Mouse (Mus musculus) erythroblast, embryonic 14.5 days (primary cell): ENCODE results near the gene Grk5. TPM values are rescaled to one million over a fixed set of nuclear protein-coding genes. Genes with fewer than 3 reads are reported as not detected.

Experiments used
- H3K27me3 ChIP-seq: 2 replicates; pipeline ENCODE4 v1.6.1; 2012; ENCODE audit warnings: inconsistent platforms; ENCODE audit not compliant: control insufficient read depth
- H3K36me3 ChIP-seq: 2 replicates; pipeline ENCODE4 v1.6.1; 2012; ENCODE audit warnings: mild to moderate bottlenecking, inconsistent platforms; ENCODE audit not compliant: control insufficient read depth
- H3K4me1 ChIP-seq: 2 replicates; pipeline ENCODE4 v1.6.1; 2012; ENCODE audit warnings: inconsistent platforms; ENCODE audit not compliant: control insufficient read depth
- H3K4me3 ChIP-seq: replicated peaks from 2 replicates; pipeline ENCODE3; 2012; ENCODE audit warnings: moderate library complexity, mild to moderate bottlenecking, inconsistent platforms
- H3K9me3 ChIP-seq: 2 replicates; pipeline ENCODE4 v1.6.1; 2012; ENCODE audit warnings: low read length, inconsistent platforms, mixed read lengths; ENCODE audit not compliant: control insufficient read depth
- GATA1 ChIP-seq: IDR thresholded peaks from 2 replicates; pipeline ENCODE4 v1.6.1; 2012; ENCODE audit warnings: low read length, inconsistent platforms, mixed read lengths
- TAL1 ChIP-seq: IDR thresholded peaks from 3 replicates; pipeline ENCODE4 v1.6.1; 2012; ENCODE audit warnings: low read length, inconsistent platforms, mixed read lengths
- polyA plus RNA-seq: library from polyadenylated mRNA; stranded (reverse); fragments of >175 nt; gene quantifications from 2 replicates; pipeline ENCODE4 v1.2.3, GENCODE M21; 2012

Grk5 gene
- polyA plus RNA-seq, 1 experiment: 0.06 TPM

DNA sequence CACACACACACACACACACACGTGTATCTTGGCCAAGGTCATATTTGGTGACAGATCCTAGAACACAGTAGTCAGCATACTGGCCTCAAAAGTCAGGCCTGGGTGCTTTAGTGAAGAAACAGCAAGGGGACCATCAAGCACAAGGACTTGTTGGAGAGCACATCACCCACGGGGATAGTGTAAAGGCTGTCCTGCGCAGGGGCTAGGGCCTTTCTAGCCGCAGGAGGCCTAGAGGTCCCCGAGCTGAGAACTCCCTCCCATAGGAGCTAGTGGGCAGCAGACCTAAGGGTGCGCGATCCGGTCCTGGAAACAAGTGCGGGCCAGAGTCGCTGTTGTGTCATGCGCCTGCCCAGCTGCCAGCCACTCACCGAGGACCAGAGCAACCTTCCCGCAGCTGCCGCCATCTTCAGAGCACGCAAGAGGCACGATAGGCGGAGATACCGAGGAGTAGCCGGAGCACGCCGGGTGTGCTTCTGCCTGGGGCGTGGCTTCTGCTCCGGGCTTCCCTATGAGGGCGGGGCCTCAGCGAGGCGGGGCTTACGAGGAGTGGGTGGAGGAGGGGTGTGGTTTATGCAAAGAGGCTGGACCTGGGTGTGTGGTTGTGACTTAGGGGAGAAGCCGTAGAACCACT, 15.4 kb upstream of the Grk5 start, which contains the start of gene Prdx3:
Gene Prdx3, minus strand, starts transcription at position 493 of the 631 bp plus-strand sequence.
- peak within 1 kb of the TSS; percentile 95 for H3K4me3 ChIP-seq
- no peaks in the 10 kb centered on the region for H3K9me3 ChIP-seq
- H3K4me1 ChIP-seq: peaks cover 54% of the 10 kb centered on the region
- TF ChIP-seq GATA1 (peak; percentile 29; the same call in 1 of the 2 replicates), TAL1 (no peak)
- peaks cover 48% of the 10 kb centered on the region for H3K36me3 ChIP-seq
- H3K27me3 ChIP-seq: no peaks in the 10 kb centered on the region

DNA sequence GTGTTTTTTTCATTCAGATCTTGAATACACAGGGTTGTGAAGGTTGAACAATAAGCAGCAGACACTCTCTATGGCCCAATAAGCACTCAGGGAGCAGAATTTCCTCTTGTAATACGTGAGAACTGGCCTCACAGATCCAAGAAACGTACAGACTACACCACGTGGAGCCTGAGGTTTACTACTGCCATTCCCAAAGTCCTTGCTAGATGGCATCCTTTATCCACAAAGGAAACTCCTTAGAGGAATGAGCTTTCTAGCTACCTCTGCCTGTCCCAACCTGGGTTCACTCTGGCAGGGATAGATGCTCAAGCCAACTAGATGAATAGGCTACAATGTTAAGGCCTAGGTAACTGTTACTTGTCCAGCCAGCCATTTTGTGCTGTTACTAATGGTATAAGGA, 6.4 kb upstream of the Grk5 start:
- Histone ChIP-seq H3K9me3 (no peaks in the 10 kb centered on the region), H3K36me3 (no peaks in the 10 kb centered on the region), H3K27me3 (no peaks in the 10 kb centered on the region), H3K4me1 (peaks cover 24% of the 10 kb centered on the region), H3K4me3 (no peak overlapping the region)
- TF ChIP-seq TAL1 (no peak), GATA1 (no peak)

DNA sequence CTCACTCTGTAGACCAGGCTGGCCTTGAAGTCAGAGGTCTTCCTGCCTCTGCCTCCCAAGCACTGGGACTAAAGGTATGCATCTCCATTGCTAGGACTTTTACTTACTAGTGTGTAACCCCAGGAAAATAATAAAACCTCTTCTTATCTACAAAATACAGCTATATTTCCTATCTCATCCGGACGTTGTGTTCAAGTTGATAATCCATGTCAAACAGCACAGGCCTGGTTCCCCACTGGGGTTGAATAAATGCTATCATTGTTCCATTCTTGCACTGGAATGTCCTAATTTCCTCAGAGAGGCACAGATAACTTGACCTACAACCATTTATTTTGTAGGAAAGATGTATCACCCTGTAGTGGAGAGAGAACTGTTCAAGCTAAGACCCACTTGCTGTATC, 1.9 kb upstream of the Grk5 start:
- no peaks in the 10 kb centered on the region for H3K36me3 ChIP-seq
- H3K9me3 ChIP-seq: no peaks in the 10 kb centered on the region; the same call in 1 of the 2 replicates
- TF ChIP-seq GATA1 (0 out of 2 replicates have a peak, but pooled peaks have one; percentile 30), TAL1 (peak; percentile 55; the same call in 1 of the 3 replicates)
- H3K27me3 ChIP-seq: peaks cover 19% of the 10 kb centered on the region
- H3K4me1 ChIP-seq: peaks cover 56% of the 10 kb centered on the region
- peak overlapping the region; percentile 20 for H3K4me3 ChIP-seq

DNA sequence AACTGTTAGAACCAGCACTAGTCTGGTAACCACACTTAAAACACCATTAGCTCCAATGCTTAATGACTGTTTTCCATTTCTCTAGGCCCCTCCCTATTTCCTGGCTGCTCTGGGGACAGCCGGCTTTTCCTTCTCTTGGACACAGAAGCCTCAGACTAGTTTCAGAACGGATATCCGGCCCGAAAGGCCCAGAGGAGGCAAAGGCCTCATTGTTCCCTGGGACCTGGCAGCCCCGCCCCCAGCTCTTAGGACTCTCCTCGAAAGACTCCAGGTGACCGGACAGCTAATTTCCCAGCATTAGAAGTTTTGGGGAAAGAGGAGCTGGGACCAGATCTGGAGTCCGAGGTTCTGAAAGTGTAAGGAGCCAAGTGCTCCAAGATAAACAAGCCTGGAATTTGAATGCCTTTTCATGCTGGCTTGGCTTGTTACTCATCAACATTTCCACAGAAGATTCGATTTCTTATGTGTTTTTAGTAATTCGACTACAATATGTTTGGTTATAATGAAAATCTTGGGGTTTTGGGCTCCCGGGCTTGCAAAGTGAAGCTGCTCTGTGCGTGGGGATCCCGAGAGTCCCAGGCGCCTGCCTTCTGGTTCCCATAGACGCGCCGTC, 342 bp upstream of the Grk5 start:
- H3K4me1 ChIP-seq: peaks cover 53% of the 10 kb centered on the region
- no peak for TF ChIP-seq GATA1
- TF ChIP-seq TAL1: no peak

DNA sequence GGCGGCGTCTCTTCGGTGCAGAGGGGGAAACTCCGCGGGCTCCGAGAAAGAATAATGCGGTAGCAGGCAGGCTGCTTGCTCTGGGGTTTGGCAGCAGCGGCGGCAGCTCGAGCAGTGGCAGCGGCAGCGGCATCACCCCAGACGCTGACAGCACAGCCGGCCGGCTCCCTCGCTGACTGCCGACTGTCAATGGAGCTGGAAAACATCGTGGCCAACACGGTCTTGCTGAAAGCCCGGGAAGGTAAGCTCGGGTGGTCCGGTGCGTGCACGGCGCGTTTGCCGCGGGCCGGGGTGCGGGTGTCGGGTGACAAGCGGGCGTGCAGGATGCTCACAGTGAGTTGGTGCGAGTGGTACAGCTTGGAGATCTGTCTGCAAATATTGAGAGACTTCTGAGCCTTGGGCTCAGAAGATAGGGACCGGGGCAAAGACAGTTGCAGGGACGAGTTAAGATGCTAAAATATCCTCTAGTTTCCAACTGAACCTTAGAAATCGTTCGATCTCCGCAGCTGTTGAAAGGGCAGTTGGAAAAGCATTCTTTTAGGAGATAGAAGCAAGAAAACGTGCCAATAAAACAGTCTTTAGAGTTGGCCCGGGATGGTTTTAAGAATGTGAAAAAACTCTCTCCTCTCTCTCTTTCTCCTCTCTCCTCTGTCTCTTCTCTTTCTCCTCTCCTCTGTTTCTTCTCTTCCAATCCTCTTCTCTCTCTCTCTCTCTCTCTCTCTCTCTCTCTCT, 1.0 kb downstream of the Grk5 start:
- Histone ChIP-seq H3K4me3 (peak overlapping the region; percentile 100), H3K27me3 (peaks cover 19% of the 10 kb centered on the region), H3K9me3 (no peaks in the 10 kb centered on the region; the same call in 1 of the 2 replicates), H3K4me1 (peaks cover 48% of the 10 kb centered on the region), H3K36me3 (no peaks in the 10 kb centered on the region)
- TF ChIP-seq GATA1 (no peak), TAL1 (no peak)

More for the DNA sequence above, 342 bp upstream of the Grk5 start:
- H3K4me3 ChIP-seq: peak overlapping the region; percentile 100
- peaks cover 19% of the 10 kb centered on the region for H3K27me3 ChIP-seq
- H3K36me3 ChIP-seq: no peaks in the 10 kb centered on the region
- H3K9me3 ChIP-seq: no peaks in the 10 kb centered on the region; the same call in 1 of the 2 replicates

DNA sequence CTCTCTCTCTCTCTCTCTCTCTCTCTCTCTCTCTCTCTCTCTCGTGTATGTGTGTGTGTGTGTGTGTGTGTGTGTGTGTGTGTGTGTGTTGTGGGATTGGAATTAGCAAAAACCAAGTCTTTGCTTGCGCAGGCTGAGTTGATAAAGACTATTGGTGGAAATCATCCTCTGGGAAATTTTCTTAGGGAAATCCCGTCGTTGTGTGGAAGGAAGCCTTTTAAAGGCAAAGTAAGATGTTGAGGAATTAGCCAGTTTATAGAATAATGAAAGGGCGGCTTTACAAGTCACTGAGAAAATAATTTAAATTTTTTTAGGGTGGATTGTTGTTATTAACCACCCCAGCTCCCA, 1.5 kb downstream of the Grk5 start:
- H3K9me3 ChIP-seq: no peaks in the 10 kb centered on the region; the same call in 1 of the 2 replicates
- H3K4me3 ChIP-seq: peak overlapping the region; percentile 100
- H3K27me3 ChIP-seq: peaks cover 19% of the 10 kb centered on the region
- H3K36me3 ChIP-seq: no peaks in the 10 kb centered on the region
- peaks cover 48% of the 10 kb centered on the region for H3K4me1 ChIP-seq
- TF ChIP-seq GATA1 (no peak), TAL1 (no peak)

DNA sequence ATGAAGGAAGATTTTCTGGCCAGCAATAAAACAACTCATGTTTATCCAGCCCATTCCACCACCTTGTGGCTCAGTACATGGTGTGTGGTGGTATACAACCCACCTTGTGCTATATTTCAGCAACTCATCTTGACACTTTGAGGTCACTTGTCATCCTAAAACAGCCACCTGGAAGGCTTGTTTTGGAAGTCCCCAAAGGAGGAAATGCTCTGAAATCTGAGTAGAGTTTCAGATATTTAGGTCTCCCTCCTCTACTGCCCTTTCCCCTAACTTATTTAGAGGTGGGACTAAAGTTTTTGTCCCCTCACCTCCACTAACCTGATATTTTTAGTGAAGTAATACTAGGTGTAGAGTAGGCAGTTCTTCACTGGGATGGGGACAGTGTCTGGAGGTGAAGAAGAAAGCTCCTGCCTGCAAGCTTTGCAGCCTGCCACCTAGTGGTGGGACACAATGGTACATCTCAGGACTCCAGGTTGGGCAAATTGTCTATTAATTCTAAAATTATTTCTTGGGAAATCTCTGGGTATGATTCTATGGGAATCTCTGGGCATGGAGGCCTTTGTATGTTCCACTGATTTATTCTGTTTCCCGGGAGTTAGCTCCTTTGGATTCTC, 2.5 kb downstream of the Grk5 start:
- peak overlapping the region; percentile 100 for H3K4me3 ChIP-seq

DNA sequence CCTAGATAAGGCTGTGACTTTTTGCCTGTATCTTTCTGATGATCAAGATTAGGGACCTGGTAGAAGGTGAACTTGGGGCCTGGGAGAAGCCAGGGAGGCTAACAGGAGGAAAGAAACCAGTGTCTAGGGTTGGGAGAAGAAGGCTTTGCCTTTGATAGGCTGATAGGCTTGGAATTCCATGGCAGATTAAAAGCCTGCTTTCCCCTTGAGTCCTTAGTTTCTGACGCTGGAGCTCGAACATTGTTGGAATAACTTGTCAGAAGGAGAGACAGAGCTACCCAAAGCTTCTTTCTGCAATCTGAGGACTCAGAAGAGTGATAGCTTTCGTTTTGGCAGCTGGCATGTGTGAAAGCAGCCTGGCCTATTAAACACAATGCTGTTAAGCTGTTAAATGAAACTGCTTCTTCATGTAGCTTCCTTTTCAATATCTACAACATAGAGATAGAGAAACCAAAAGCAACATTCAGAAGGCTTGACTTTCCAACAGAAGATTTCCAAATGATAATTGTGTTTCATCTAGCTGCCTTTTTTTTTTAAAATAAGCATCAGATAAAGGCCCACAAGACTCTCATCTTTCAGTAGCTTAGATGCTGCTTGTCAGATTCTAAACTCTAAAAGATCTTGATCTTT, 5.8 kb downstream of the Grk5 start:
- TF ChIP-seq TAL1 (no peak), GATA1 (no peak)
- Histone ChIP-seq H3K36me3 (no peaks in the 10 kb centered on the region), H3K27me3 (peaks cover 18% of the 10 kb centered on the region), H3K4me1 (peaks cover 16% of the 10 kb centered on the region), H3K4me3 (no peak overlapping the region), H3K9me3 (no peaks in the 10 kb centered on the region; the same call in 1 of the 2 replicates)

More for the DNA sequence above, 2.5 kb downstream of the Grk5 start:
- H3K9me3 ChIP-seq: no peaks in the 10 kb centered on the region; the same call in 1 of the 2 replicates
- no peaks in the 10 kb centered on the region for H3K36me3 ChIP-seq
- TF ChIP-seq TAL1: no peak
- H3K4me1 ChIP-seq: peaks cover 43% of the 10 kb centered on the region
- H3K27me3 ChIP-seq: peaks cover 19% of the 10 kb centered on the region
